Mouse (Mus musculus) retina, embryonic 14.5 days (tissue): ENCODE measurements around the gene Txnrd1.

Experiments
- DNase-seq: peaks from one replicate; pipeline ENCODE4 v3.0.0-alpha.2; 2015; ENCODE audit warnings: low spot score

Txnrd1 gene

DNA sequence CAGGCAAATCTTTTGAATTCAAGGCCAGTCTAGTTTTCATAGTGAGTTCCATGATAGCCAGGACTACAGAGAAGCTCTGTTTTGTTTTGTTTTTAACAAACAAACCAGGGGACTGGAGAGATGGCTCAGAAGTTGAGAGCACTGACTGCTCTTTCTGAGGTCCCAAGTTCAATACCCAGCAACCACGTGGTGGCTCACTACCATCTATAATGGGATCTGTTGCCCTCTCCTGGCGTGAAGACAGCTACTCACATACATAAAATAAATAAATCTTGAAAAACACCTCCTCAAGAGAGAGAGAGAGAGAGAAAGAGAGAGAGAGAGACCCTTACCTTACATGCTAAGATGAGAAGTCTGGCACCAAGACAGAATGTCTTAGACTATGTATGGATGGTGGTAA, 84.9 kb downstream of the Txnrd1 start:
- no peak for DNase-seq

DNA sequence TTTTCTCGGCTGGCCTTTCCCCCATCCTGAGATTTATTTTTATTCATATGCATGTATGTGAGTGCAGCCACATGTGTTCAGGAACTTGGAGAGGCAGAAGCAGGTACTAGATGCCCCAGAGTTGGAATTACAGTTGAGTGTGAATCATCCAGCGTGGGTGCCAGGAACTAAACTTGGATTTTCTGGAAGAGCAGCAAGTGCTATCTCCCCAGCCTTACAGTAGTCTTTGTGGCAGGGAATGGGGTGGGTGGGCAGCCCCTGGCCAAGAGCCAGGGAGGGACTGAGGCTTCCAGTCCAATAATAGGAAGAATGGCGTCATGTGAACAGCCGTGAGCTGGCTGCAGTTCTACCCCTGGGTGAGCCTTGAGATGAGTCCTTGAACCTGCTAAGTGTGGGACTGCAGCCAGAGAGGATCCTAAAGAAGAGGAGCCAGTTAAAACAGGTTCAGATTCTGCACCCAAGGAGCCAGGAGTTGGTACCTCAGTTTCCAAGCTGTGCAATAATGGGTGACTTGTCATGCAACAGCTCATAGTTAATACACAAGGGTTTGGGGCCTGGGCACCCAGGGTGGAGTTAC, 85.7 kb downstream of the Txnrd1 start:
- DNase-seq, result no peak

GRCm38 (mm10) chr10:82923547-82923946, 89.8 kb downstream of the Txnrd1 start:
- DNase-seq, result no peak

DNA sequence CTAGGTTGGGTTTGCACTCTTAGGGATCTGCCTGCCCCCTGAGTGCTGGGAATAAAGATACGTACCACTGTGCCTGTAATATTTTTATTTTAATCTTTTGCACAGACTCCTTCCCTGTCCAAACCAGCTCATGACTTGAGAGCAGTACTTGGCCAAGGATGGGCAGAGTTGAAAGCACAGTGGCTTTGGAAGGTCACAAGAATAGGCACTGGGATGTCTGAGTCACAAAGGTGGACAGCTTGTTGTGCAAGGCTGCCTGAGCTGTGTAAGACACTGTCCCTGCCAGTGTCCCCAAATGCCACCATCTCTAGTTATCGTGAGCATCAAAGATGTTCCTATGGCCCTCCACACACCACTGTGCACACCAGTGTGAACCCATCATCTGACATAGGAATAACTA, 91.0 kb downstream of the Txnrd1 start:
- DNase-seq, result no peak

DNA sequence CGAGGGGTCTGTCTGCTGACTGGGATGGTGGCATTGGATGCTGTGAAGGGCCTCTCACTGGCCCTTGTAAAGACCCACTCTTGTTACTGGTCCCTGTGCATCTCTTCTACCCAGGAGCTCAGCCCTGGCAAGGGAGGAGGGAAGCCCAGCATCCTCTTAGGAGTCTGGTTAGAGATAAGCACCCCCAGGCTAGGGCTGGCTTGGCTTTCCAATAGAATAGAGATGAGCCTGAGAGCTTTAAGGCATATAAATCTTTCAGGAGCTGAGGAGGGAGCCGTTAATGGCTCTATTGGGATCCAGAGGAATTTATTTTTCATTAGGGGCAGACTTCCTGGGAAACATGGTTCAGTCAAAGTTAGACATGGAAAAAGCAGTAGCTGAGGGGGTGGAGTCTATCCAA, 91.9 kb downstream of the Txnrd1 start:
- DNase-seq, result no peak

DNA sequence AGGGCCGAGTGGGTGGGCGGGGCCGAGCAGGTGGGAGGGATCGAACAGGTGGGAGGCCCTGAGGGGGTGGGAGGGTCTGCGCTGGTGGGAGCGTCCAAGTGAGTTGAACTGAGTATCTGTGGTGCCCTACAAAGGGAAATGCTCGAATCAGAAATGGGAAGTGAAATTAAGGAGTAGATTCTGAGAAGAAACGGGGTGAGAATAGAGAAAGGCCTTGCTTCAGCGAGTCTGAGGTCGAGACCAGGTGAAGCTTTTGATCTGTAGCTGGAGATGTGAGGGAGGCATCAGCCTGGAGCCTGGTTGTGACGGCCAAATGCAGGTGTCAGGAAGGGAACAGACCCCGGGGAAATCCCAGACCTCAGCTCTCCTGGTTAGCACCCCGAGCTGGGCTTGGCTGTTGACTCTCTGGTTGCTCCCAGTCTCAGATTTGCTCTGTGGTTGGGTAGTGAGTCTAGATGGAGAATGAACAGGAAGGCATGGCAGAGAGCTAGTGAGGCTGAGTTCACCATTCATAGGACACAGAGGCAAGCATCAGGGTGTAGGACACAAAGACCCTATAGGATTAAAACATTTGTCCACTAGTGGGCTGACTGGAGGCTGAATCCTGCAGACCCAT, 101.4 kb downstream of the Txnrd1 start:
- DNase-seq, result no peak

DNA sequence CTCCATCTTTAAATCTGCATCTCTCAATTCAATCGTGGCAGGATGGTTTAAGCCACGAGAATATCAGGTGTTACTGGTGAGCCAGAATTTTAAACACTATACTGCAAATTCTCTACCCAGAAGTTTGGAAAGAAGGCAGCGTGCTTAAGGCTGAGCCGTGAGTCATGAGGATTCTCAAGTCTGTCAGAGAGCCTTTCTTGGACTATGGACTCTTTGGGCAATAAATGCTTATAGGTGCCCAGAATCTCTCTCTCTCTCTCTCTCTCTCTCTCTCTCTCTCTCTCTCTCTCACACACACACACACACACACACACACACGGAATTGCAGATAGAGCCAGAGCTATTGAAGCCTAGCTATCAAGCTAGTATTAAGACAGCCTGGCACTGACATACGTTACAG, 102.0 kb downstream of the Txnrd1 start:
- no peak for DNase-seq
